Mouse (Mus musculus): ENCODE results near the gene Ahdc1.
"Not testable (repeated sequence)": the region's sequence is repeated elsewhere in the genome, so short reads cannot be mapped to it uniquely, and the experiment has no call there.

Gene Ahdc1

DNA sequence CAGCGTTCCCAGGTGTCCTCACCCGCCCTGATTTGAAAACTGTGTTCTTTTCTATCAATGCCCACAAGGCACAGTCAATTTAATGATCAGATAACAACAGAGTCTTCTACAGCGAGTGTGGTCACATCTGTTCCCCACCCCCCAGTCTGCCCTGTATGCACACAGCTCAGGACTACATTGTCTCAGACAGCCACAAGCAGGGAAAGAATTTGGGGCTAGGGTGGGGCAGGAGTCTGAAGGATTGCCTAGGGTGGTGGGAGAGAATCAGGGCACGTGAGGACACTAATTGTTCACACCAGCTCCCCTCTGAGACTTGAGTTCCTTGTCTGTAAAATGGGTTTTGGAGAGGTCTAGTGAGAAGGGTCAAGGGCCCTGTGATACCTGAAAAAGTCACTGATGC, 17.5 kb upstream of the Ahdc1 start:
- no peak for DNase-seq (ENCODE audit: low spot score)

GRCm38 (mm10) chr4:132997469-132998237, 13.4 kb upstream of the Ahdc1 start:
- DNase-seq (ENCODE audit: low spot score), result no peak

DNA sequence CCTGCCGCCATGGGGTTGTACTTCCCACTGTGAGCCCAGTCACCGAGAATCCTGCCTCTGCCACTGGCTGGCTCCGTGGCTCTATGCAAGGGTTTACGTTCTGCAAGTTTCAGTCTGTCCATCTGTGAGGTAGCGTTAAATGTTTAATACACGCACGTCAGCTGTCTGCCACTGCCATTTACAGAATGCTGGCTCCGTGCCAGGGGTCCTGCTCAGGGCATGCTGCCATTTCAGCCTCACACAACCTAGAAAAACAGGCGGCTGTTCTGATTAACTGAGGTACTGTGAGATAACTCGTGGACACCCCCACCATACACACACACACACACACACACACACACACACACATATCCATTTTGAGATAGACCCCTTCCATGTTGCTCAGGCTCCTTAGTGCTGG, 8.2 kb upstream of the Ahdc1 start:
- no peak for DNase-seq (ENCODE audit: low spot score)

DNA sequence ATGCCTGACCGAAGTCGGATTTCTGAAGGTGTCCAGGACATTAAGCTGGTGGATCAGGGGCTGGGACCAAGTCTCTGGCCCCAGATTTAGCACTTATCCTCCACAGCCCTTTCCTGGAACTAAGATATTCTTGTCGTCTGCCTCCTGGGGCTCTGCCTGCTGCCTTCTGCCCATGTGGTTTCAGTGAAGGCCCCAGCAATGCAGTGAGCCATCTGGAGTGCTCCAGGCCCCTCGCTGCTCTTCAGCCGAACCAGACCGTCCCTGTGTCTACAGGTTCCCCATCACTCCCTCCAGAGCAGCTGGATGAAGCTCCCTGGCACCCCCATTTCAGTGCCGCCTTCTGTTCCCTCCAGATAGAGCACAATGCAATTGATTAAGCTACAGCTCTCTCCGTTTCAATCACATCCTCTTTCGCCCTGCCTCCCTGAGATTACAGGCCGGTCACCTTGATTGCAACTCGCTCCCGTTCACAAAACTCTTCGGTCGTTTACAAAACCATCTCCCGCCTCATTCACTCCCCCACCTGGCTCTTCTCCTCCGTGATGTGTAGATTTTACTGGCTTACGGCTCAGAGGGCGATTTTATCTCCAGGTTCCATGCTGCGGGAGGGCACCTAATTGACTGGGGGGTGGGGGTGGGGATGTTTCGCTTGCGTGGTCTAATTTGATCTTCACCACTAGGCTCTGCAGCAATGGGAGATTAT, 7.6 kb upstream of the Ahdc1 start:
- no peak for DNase-seq (ENCODE audit: low spot score)

DNA sequence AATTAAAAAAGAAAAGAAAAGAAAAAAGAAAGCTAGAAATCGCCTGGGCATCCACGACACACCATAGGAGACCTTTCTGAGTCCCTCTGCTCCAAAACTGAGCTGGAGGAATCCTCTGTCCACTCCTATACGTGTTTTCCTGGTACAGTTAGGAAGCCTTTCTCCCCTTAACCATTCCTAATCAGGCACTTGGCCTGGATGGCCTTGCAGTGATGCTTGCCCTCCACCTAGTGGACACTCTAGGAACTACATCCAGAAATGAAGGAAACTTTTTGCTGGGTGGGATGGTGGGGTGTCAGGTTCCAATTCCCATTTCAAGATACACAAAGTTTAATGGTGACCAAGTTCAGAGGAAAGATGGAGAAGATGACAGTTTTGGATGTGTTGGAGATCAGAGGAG, 5.8 kb upstream of the Ahdc1 start:
- DNase-seq (ENCODE audit: low spot score), result no peak

- DNase-seq (ENCODE audit: low spot score), result not testable (repeated sequence)
These were observed 5.1 kb upstream of the Ahdc1 start for GRCm38 (mm10) chr4:133005885-133006451.

- DNase-seq (ENCODE audit: low spot score), result no peak
These were observed 3.3 kb upstream of the Ahdc1 start for GRCm38 (mm10) chr4:133007513-133008380.

GRCm38 (mm10) chr4:133009131-133009530, 1.9 kb upstream of the Ahdc1 start:
- no peak for DNase-seq (ENCODE audit: low spot score)

- no peak for DNase-seq (ENCODE audit: low spot score)
These were observed 1.4 kb upstream of the Ahdc1 start for GRCm38 (mm10) chr4:133009676-133010075.

GRCm38 (mm10) chr4:133010611-133011010, 449 bp upstream of the Ahdc1 start:
- DNase-seq (ENCODE audit: low spot score), result no peak

- no peak for DNase-seq (ENCODE audit: low spot score)
These were observed 1.0 kb downstream of the Ahdc1 start for GRCm38 (mm10) chr4:133011821-133012775.

GRCm38 (mm10) chr4:133012776-133013265, 1.8 kb downstream of the Ahdc1 start:
- DNase-seq (ENCODE audit: low spot score), result no peak

- DNase-seq (ENCODE audit: low spot score), result no peak
These were observed 2.3 kb downstream of the Ahdc1 start for GRCm38 (mm10) chr4:133013266-133013891.

DNA sequence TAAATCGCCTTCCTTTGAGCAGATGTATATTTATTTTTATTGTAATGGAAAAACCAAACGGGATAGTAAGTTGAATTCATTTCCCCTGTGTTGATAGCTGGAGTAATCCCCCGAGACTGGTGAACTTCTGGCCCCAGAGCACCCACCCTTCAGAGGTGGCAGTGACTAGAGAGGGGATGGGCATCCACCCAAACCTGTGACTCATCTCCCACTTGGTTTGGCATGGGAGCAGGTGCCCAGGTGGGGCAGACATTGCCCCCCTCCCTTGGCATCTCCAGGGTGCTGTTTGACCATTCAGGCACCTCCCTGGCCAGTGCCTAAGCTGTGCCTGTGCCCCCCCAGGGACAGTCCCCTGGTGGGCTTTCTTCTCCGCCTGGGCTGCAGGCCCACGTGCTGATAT, 3.0 kb downstream of the Ahdc1 start:
- no peak for DNase-seq (ENCODE audit: low spot score)

DNA sequence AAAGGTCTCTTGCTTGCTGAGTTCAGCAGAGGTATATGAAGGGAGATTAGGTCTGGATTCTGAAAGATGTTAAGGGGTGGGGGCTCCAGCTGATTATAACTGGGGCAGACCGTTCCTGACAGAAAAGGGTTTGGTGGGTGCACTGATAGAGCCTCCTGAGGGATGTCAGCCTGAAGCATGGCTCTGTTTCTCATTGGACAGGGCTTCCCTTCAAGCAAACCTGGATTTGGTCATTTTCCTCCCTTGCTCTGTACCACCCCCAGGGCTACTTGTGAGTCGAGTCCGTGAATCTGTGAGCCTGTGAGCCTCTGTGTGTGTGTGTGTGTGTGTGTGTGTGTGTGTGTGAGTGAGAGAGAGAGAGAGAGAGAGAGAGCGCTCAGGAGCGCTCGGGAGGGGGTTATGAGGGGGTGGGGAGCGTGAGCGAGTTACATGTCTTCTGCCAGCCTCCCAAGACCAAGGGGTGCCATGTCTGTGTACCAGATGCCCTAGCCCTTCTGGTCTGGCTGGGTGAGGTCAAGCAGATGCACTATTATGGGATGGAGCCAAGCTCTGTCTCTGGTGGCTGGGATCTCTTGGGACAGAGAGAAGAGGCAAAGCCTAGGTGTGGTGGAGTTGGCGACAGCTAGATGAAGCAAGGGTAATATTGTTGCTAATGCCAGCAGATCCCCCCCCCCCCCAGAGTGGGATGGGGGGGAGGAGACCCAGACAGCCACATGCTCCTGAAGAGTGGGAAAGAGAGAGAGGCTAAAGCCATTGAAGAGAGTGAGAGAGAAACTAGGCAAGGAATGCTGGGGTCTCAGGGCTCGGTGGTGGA, 4.0 kb downstream of the Ahdc1 start:
- no peak for DNase-seq (ENCODE audit: low spot score)

DNA sequence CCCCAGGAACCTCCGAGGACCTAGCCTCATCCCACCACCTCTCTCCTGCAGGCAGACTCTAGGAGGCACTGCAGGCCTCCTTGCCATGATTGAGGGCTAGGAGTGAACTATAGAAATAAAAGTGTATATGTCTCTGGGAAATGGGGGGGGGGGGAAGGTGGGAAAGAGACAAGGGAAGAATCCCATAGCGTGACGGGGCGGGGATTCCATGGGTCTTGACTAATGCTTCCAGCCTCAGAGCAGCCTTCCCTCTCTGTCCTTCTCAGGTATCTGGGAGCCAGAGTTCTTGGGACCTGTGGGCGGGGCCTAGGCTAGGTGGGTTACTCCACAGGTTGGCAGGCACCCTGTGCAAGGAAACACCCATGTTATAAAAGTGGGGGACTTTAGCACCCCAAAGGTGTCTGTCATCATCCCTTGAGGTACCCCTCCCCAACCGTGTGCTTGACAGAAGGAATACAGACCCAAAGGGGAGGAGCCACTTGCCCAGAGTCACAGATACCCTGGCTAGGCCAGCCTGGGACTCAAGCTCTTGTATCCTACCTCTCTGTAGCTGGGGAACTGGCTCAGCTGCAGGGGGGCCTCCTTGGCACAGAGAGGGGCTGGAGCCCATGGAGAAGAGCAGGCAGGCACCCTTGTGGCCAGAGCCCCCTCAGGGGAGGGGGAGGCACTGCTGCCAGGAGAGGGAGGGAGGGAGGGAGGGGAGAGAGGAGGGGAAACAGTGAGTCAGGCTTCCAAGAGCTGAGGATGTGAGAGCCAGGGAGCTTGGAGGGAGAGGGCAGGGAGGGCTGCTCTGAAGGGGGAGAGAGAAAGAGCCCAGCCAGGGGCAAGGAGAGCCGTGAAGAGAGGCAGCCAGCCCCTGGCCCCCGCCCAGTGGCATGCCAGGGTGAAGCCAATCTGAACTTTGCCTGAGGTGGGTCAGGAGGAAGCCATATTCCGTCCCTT, 4.9 kb downstream of the Ahdc1 start:
- DNase-seq (ENCODE audit: low spot score), result no peak

DNA sequence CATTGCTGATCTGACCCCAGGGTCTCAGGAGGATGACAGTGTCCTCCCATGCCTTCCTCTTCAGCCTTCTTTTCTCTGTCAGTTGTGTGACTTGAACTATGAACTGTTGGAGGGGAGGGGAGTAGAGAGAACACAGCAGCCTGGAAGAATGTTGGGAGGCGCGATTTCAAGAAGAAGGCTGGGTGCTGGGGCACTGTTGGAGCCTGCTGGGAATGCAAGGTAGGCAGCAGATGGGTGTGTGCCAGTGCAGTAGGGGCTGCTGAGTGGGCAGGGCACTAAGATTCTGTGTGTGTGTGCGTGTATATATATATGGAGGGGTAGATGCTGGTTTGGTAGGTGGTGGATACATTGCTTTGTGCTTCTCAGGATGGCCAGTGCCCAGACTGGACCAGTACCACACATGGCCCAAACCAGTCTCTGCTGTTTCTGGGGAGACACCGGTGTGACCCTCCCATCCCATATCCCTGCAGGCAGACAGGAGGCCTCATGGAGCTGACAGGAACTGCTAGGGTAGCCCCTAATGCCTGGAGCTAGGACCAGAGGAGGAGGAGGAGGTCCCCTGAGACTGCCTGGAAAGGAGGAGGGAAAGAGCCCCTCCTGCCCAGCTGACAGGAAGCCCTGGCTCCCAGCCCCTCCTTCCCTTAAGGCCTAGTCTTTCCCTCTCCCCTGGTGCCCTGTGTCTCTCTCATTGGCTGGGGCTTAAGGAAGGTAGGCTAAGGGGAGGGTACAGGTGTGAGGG, 5.8 kb downstream of the Ahdc1 start:
- DNase-seq (ENCODE audit: low spot score), result no peak
